Mouse (Mus musculus) neural tube, embryonic 11.5 days (tissue): ENCODE data around the gene Chn2. TPM values are rescaled to one million over a fixed set of nuclear protein-coding genes. Genes with fewer than 3 reads are reported as not detected.

ENCODE experiments used
- ATAC-seq: fragments of 200-750 bp; cut with Nextera tagmentation; 2 replicates; pipeline ENCODE4 v1.8.0; 2017; ENCODE audit warnings: moderate number of reproducible peaks, mild to moderate bottlenecking, moderate TSS enrichment, moderate library complexity; ENCODE audit not compliant: insufficient read depth, low FRiP score, low TSS enrichment
- DNase-seq: peaks from one replicate; pipeline ENCODE4 v3.0.0-alpha.2; 2015; ENCODE audit warnings: low spot score
- H3K27ac ChIP-seq: fragments of 300-500 bp; sonication (generic); 2 replicates; pipeline ENCODE4 v1.5.1; 2014; ENCODE audit warnings: low read depth, mild to moderate bottlenecking, low read length
- H3K27me3 ChIP-seq: fragments of 300-500 bp; sonication (generic); 2 replicates; pipeline ENCODE4 v1.6.1; 2014; ENCODE audit warnings: mild to moderate bottlenecking, low read length, mixed read lengths; ENCODE audit not compliant: control insufficient read depth, insufficient read depth
- H3K36me3 ChIP-seq: fragments of 300-500 bp; sonication (generic); 2 replicates; pipeline ENCODE4 v1.6.1; 2014; ENCODE audit warnings: mild to moderate bottlenecking, low read length, moderate library complexity, mixed read lengths; ENCODE audit not compliant: control insufficient read depth, insufficient read depth
- H3K4me1 ChIP-seq: fragments of 300-500 bp; sonication (generic); 2 replicates; pipeline ENCODE4 v1.6.1; 2014; ENCODE audit warnings: low read length, mixed read lengths; ENCODE audit not compliant: control insufficient read depth, insufficient read depth
- H3K4me2 ChIP-seq: fragments of 300-500 bp; sonication (generic); 2 replicates; pipeline ENCODE4 v1.6.1; 2014; ENCODE audit warnings: low read depth, mild to moderate bottlenecking, moderate library complexity
- H3K4me3 ChIP-seq: fragments of 300-500 bp; sonication (generic); 2 replicates; pipeline ENCODE4 v1.5.1; 2014; ENCODE audit warnings: low read depth, low read length
- H3K9ac ChIP-seq: fragments of 300-500 bp; sonication (generic); 2 replicates; pipeline ENCODE4 v1.6.1; 2014; ENCODE audit warnings: mild to moderate bottlenecking, low read length
- H3K9me3 ChIP-seq: fragments of 300-500 bp; sonication (generic); 2 replicates; pipeline ENCODE4 v1.6.1; 2016; ENCODE audit warnings: low read length; ENCODE audit not compliant: control insufficient read depth
- whole genome bisulfite sequencing: fragments of 180-500 bp; shearing (Covaris S2); extraction: QIAGEN DNeasy Blood & Tissue Kit; methylation state at CpG from one replicate; pipeline ENCODE4 v1.1.7; 2014; 5-methylcytosine and 5-hydroxymethylcytosine counted together
- polyA plus RNA-seq: library from polyadenylated mRNA; unstranded; fragments of >200 nt; fragmentation: Nextera tagmentation; extraction: Ambion mirVana; gene quantifications from 2 replicates; pipeline ENCODE4 v1.2.1, GENCODE M21; 2014

Chn2 gene
- polyA plus RNA-seq, 1 experiment from 2014 or later, result 24.2 TPM

- peak overlapping the region; percentile 87 for H3K27ac ChIP-seq
- peak overlapping the region; percentile 90 for H3K9ac ChIP-seq
- ATAC-seq (no peak), DNase-seq (peak; percentile 39)
- peaks cover 20% of the 10 kb centered on the region for H3K27me3 ChIP-seq
- H3K4me2 ChIP-seq, result peak overlapping the region; percentile 91
- H3K4me1 ChIP-seq, result no peaks in the 10 kb centered on the region; the same call in 1 of the 2 replicates
- peak overlapping the region; percentile 46 for H3K4me3 ChIP-seq
- 7% methylated on average over 10 of the region's 10 CpGs for WGBS
- H3K36me3 ChIP-seq, result no peaks in the 10 kb centered on the region
- no peaks in the 10 kb centered on the region for H3K9me3 ChIP-seq
These were observed 488 bp upstream of the Chn2 start for GRCm38 (mm10) chr6:54038866-54039265.

GRCm38 (mm10) chr6:54039805-54040447, 572 bp downstream of the Chn2 start:
- peak overlapping the region; percentile 46 for H3K4me3 ChIP-seq
- H3K4me1 ChIP-seq, result no peaks in the 10 kb centered on the region; the same call in 1 of the 2 replicates
- peak overlapping the region; percentile 87 for H3K27ac ChIP-seq
- no peaks in the 10 kb centered on the region for H3K9me3 ChIP-seq
- peak; percentile 80 for DNase-seq
- H3K27me3 ChIP-seq, result peaks cover 20% of the 10 kb centered on the region
- ATAC-seq, result peak; percentile 80
- peak overlapping the region; percentile 90 for H3K9ac ChIP-seq
- WGBS, result under 1% methylated on average over 60 of the region's 62 CpGs
- H3K4me2 ChIP-seq, result peak overlapping the region; percentile 91
- H3K36me3 ChIP-seq, result no peaks in the 10 kb centered on the region

- peaks cover 20% of the 10 kb centered on the region for H3K27me3 ChIP-seq
- no peak for ATAC-seq
- 0 out of 2 replicates have a peak overlapping the region, but pooled peaks have one; percentile 87 for H3K27ac ChIP-seq
- H3K9ac ChIP-seq, result peak overlapping the region; percentile 90
- H3K36me3 ChIP-seq, result no peaks in the 10 kb centered on the region
- H3K9me3 ChIP-seq, result no peaks in the 10 kb centered on the region
- no peak for DNase-seq
- H3K4me1 ChIP-seq, result no peaks in the 10 kb centered on the region; the same call in 1 of the 2 replicates
- 12% methylated on average over 9 of the region's 9 CpGs for WGBS
- peak overlapping the region; percentile 91 for H3K4me2 ChIP-seq
- H3K4me3 ChIP-seq, result peak overlapping the region; percentile 46
These were observed 1.1 kb downstream of the Chn2 start for GRCm38 (mm10) chr6:54040448-54040844.

- H3K27ac ChIP-seq, result no peak overlapping the region
- no peak for ATAC-seq
- H3K36me3 ChIP-seq, result no peaks in the 10 kb centered on the region
- DNase-seq, result peak; percentile 19
- H3K4me1 ChIP-seq, result no peaks in the 10 kb centered on the region; the same call in 1 of the 2 replicates
- peaks cover 20% of the 10 kb centered on the region for H3K27me3 ChIP-seq
- H3K4me2 ChIP-seq, result peak overlapping the region; percentile 91; the same call in 1 of the 2 replicates
- no peaks in the 10 kb centered on the region for H3K9me3 ChIP-seq
- no peak overlapping the region for H3K4me3 ChIP-seq
- H3K9ac ChIP-seq, result no peak overlapping the region
- WGBS, result 25% methylated on average over 13 of the region's 13 CpGs
These were observed 2.2 kb downstream of the Chn2 start for GRCm38 (mm10) chr6:54041386-54042043.

GRCm38 (mm10) chr6:54042142-54042541, 2.8 kb downstream of the Chn2 start:
- H3K4me1 ChIP-seq, result no peaks in the 10 kb centered on the region; the same call in 1 of the 2 replicates
- no peak overlapping the region for H3K27ac ChIP-seq
- ATAC-seq (no peak), DNase-seq (no peak)
- no peak overlapping the region for H3K4me3 ChIP-seq
- 61% methylated on average over 1 of the region's 1 CpGs for WGBS
- no peaks in the 10 kb centered on the region for H3K36me3 ChIP-seq
- H3K27me3 ChIP-seq, result peaks cover 20% of the 10 kb centered on the region
- no peak overlapping the region for H3K4me2 ChIP-seq
- no peaks in the 10 kb centered on the region for H3K9me3 ChIP-seq
- H3K9ac ChIP-seq, result no peak overlapping the region

GRCm38 (mm10) chr6:54043536-54043935, 4.2 kb downstream of the Chn2 start:
- Histone ChIP-seq H3K36me3 (no peaks in the 10 kb centered on the region), H3K4me3 (no peak overlapping the region), H3K27me3 (peaks cover 15% of the 10 kb centered on the region), H3K9me3 (no peaks in the 10 kb centered on the region), H3K9ac (no peak overlapping the region), H3K4me1 (no peaks in the 10 kb centered on the region; the same call in 1 of the 2 replicates), H3K4me2 (no peak overlapping the region), H3K27ac (no peak overlapping the region)
- WGBS, result 85% methylated on average over 5 of the region's 5 CpGs
- DNase-seq (no peak), ATAC-seq (no peak)

- peaks cover 10% of the 10 kb centered on the region for H3K27me3 ChIP-seq
- no peaks in the 10 kb centered on the region for H3K9me3 ChIP-seq
- WGBS, result 81% methylated on average over 8 of the region's 8 CpGs
- no peak overlapping the region for H3K4me2 ChIP-seq
- no peaks in the 10 kb centered on the region for H3K36me3 ChIP-seq
- DNase-seq, result no peak
- no peak overlapping the region for H3K27ac ChIP-seq
- H3K4me1 ChIP-seq, result no peaks in the 10 kb centered on the region
- H3K9ac ChIP-seq, result no peak overlapping the region
- H3K4me3 ChIP-seq, result no peak overlapping the region
- no peak for ATAC-seq
These were observed 6.7 kb downstream of the Chn2 start for GRCm38 (mm10) chr6:54045748-54046721.

- no peak for ATAC-seq
- 73% methylated on average over 11 of the region's 11 CpGs for WGBS
- Histone ChIP-seq H3K27me3 (peaks cover 3% of the 10 kb centered on the region; the same call in 1 of the 2 replicates), H3K27ac (no peak overlapping the region), H3K9me3 (no peaks in the 10 kb centered on the region), H3K36me3 (no peaks in the 10 kb centered on the region), H3K4me1 (no peaks in the 10 kb centered on the region), H3K4me2 (no peak overlapping the region), H3K4me3 (no peak overlapping the region), H3K9ac (no peak overlapping the region)
- DNase-seq, result no peak
These were observed 7.8 kb downstream of the Chn2 start for GRCm38 (mm10) chr6:54046884-54047747.
